Mouse (Mus musculus) megakaryocyte-erythroid progenitor cell, adult 5-6 weeks (primary cell): ENCODE measurements around the gene Rasgrf2. TPM values are rescaled to one million over a fixed set of nuclear protein-coding genes. Genes with fewer than 3 reads are reported as not detected.

Experiments
- ATAC-seq: replicated peaks from 2 replicates; pipeline ENCODE4 v1.8.0; 2016; ENCODE audit warnings: mild to moderate bottlenecking, inconsistent platforms; ENCODE audit not compliant: severe bottlenecking, poor library complexity, low FRiP score, low TSS enrichment
- total RNA-seq, 2 experiments: library from RNA; stranded (forward) in 1 of 2; stranded (reverse) in 1 of 2; fragments of 200-1000, 215-1000 nt in 1 of 2; fragments of >200 nt in 1 of 2; fragmentation: Nextera tagmentation in 1 of 2; gene quantifications; 2 replicates each; pipeline ENCODE4 v1.2.3; 2014 to 2017

Gene Rasgrf2
- total RNA-seq, 2 experiments from 2014 or later: 0.17 TPM; not detected in 1

DNA sequence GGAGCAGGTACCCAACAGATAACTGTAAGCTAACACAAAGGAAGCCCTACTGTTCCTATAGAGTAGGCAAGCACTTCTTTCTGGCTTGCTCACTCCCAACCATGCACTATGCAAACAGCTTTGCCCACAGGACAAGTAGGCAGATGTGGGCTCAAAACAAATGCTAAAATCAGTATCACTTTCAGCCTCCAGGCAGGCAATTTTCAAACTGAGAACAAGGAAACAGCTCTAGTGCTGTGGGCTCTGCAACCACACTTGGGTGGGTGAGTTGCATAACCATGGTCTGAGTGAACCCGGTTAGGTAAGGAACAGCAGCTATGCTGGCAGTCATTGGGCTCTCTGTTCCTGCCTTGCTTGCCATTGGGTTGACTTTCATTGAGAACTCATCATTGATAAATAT is 157.3 kb downstream of the Rasgrf2 start:
- ATAC-seq: no peak

DNA sequence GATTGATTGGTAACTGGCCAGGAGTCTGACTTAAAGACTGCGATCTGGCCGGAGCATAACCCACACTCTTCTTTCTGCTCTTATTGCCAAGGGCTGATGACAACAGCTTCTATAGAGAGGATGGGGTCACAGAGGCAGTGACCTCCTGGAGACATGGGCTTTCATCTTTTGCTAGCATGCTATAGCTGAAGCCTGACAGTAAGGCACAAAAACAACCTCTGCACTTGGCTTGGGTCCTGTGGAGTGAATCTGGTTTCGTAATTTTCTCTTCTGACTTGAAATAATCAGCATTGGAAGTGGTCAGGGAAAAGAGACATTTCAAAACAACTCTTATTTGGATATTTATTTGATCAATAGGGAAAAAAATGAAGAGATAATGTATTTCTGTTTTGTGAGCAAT is 160.2 kb downstream of the Rasgrf2 start:
- no peak for ATAC-seq

DNA sequence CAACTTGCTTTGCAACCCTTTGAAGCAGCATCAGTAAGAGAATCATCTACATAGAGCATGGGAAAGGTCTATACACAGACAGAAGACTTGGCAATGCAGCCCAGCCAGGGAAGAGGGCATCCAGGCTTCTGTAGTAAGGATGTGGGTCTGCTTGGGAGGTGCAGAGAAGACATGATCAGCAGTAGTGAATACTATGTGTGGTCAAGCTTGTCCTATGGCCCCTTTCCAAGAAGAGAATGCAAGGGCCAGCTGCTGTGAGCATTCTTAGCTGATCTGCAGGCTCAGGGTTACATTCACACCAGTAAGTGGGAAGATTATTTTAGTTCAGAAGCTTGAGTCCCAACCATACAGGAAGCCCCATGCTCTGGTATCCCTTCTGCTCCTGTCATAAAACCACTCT is 175.0 kb downstream of the Rasgrf2 start:
- no peak for ATAC-seq

DNA sequence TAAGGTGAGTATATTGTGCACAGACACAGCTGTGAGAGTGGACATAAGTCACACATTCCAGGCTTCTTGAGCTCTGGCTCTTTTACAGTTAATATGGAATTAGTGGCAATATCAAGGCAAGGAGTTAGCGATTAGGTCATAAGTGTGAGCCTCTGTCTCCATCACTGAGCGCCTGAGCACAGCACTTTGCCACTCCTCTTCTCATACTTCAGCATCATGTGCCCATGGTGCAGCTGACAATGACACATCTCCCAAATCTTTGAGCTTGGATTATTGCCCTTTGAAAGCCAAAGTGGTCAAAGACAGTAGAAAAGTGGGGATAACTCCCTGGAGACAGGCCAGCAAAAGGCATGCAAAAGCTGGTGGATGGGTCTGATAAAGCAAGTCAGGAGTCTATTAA is 175.8 kb downstream of the Rasgrf2 start:
- no peak for ATAC-seq

DNA sequence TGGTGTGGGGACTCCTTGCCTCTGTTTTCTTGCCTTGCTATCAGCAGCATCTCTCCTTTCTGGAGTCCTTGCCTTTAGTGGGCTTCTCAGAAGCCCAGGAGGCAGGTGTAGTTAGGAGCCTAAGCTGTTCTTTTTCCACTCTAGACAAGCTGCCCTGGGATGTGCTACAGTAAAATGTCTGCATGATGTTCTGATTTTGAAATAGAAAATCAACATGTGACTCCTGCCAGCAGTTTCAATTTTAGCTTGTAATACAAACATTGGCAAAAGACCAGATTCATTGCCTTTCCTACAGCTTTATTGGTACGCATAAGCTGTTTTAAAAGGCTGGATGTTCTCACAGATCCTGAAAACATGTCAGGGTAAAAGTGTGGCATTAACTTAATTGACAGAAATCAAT is 176.3 kb downstream of the Rasgrf2 start:
- no peak for ATAC-seq

DNA sequence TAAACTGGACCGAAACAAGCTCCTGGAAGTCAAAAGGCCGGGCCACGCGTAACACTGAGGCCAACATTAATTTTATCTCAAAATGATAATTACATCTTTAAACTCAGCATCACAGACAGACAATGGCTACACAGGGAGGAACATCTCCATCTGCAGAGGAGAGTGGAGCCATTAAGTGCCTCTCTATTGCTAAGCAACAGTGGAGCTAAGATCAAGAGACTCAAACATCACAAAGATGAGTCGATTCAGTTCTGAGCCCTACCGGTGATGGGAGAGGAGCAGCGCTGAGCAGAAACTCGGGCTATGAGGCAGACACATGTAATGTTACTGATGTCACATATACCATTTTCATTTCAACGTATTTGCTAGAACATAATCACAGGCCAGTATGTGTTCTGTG is 191.3 kb downstream of the Rasgrf2 start:
- ATAC-seq: no peak

DNA sequence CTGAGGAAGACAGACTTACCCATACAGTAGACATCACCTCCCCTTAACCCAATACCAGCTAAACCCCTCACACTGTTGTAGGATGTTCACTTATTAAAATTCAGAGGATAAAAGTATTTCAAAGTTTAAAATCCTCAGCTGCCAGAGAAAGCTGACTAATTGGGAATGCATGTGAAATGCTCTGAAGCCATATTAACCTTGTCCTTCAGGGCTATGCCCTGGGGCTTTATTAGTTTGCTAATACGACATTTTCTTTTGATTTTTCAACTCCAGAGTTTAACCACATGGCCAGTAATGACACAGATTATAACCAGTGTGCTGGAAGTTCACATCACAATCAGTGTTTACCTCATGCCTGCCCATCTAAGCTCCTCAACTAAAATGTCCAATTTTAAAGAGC is 192.6 kb downstream of the Rasgrf2 start:
- ATAC-seq: no peak

DNA sequence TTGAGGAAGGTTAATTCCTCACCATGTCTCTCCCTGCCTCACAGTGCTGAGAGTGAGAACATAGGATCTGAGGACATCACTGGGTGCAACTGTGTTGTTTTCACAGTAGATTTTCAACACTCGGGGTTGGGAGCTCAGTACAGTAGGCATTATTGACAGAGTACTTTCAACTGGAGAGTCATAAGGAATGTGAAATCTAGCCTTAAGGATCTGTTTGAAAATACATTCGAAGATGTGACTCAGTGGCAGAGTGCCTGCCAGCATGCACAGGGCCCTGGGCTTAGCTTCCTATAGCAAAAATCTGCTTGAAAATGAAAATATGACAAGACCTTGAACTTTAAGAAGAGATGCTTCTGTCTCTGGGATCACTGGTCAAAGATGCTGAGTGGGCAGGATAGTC is 194.2 kb downstream of the Rasgrf2 start:
- ATAC-seq: no peak

DNA sequence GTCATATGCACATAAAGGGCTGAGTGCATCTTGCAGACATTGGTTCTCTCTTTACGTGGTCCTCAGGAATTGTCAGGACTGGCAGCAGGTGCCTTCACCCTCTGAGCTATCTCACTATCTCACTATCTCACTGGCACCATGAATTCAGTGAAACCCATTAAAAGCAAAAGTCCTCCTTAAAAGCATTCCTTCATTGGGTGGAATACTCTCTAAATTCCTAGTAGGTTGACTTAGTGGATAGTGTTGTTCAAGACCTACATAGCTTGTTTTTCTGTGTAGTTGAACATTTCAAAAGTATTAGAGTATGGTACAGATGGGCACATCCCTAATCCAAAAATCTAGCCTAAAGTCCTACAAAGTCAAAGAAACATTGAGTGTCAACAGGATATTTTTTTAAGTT is 199.3 kb downstream of the Rasgrf2 start:
- no peak for ATAC-seq

DNA sequence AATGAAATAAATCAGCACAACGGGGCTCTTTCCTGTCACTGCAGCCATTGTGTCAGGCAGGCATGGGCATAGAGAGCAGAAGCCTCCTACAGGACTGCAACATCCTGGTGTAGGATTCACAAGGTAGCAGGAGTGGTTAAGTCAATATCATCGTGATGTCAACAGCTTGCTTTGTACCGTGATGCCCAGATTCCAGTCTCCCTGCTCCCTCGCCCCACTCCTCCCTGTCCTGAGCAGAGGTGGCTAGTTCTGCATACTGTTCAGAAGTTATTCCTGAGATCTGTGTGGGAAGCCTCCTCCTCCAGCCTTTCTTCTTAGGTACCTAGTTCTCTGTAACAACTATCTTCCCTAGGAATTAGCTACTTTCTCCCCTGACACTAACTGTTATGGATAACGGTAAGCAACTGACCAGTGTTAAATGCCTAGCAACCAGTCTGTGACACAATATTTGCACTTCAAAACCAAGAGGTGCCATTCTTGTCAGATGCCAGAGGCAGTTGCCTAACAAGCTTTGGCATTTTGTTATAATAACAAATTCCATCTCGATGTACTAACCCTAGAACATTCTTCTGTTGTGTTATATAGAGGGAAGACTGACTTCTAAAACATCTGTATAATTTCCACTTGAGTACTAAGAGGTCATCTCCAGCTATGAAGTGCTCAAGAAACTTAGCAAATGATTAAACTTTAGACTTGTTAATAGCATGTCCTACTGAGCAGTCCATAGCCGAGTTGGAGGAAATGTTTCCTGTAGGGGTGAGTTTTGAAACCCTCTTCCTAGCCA is 201.3 kb downstream of the Rasgrf2 start:
- no peak for ATAC-seq

DNA sequence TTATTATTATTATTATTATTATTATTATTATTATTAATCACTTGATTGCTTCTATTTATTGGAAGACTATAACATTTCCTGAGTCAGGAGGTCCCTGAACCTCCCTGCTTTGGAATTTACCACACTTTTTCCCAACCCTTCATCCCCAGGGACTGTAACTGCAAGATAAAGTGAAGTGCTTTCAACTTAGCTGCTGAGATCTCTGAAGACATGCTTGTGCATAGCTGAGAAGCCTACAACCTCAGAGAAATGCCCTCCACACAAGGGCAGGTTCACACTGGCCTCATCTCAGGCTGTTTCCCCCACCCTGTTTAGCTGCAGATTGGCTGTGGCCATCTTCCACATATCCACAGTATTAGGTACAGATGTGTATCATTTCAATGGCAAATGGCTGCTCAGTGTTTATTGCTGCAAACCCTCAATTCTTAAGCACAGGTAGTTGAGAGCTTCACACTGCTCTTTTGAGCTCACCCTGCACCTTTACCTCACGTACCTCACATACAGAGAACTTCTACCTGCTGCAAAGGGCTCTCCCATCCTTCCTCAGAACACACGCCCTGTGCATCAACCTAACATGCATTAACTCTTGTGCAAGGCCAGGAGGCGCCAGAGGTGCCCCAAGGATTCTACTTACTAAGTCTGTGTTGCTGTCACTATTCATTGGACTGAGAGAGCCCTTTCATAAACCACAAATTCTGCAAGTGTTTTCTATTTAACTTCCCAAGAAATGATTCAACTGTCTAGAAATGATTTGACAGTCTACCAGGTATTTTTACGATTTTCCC is 202.7 kb downstream of the Rasgrf2 start:
- no peak for ATAC-seq

DNA sequence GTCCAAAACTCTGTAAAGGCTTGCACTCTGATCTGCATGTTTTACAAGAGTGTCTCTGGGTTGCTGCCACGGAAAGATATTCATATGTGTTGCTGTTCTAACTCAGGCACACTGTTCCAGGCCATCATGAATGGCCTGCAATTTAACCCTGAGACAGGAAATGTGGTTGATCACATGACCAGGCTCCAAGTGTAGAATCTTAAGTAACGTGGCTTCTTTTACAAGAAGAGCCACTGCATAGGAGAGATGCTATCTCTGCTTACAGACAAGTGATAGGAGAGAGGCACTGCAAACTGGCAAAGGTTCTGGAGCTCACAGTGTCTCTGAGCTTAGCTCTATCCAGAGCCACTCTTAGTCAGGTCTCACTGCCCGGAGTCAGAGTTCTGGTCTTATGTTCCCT is 210.4 kb downstream of the Rasgrf2 start:
- no peak for ATAC-seq

DNA sequence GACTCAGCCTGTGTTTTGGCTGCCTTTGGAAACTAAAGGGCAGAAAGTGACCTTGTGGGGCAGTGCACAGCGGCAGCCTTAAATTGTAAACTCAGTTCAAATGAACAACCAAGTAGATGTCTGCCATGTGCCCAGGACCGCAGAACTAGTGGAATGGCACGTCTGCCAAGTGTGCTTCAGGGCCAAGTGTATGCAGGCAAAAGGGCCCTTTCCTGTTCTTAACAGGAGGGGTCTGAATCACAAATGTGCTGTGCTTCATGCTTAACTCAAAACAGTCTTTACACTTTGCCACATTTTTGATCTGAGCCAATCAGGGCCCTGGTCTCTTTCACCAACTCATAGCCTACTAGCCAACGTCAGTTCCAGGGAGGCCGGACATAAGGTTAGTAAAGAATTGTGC is 212.7 kb downstream of the Rasgrf2 start:
- ATAC-seq: no peak

DNA sequence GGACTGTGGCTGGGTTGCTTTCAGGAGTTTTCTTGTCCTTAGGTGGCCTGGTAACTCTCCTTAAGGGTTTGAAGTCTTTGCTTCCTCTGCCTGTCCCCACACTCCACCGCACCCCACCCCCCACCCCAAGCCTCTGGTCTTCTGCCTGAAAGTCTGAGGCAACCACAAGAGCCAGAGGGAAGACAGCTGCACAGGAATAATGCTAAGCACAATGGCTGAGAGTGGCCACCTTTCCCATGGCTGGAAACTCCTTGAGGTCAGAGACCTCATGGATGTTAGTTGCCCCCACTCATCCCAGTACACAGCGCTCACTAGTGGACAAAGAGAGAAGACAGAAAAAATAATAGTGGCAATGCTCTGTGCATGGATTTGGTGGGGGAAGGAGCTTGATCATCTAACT is 213.6 kb downstream of the Rasgrf2 start:
- no peak for ATAC-seq

DNA sequence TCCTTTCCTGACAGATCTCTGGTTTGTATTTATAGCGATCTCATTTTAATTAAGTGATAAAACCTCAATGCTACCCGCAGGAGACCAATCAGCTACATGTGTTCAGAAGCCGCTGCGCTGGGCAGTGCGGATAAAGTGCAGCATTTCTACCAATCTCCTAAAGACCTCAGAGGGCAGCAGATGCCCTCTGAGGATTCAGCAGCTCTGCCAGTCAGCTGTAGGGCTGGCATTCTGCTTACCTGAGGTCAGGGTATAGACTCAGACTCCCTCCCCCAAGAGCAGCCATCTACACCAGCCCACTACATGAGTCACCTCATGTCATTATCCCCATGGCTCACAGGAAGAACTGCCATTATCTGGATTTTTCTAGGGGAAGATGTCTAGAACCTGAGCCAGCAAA is 215.1 kb downstream of the Rasgrf2 start:
- ATAC-seq: no peak

DNA sequence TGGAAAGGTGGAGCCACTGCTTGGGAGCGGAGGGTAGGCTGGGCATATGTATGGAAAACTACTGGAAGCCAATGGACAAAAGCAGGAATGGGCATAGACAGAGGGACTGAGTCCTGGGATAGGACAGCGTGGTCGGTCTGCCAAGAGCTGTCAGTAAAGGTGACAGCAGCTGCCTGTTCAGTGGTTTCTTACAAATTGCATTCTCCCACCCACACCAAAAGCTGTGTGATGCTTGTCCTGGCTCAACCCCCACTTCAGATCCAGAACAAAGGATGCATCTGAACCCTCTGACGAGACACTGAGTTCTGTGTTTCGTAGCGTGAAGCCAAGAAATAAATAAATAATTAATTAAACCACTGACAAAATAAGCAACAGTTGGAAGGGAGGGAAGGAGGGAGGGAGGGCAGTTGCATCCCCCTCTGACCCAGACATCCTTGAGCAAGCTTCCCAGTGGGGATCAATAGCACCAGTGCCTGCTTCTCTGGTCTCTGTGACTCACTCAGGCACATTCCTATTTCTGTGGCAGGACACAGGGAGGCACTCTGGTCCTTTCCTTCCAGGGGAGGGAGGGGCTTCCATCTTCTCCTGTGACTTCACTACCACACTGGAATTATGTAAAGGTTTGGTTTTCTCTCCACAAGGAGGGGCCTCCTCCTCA is 215.7 kb downstream of the Rasgrf2 start:
- ATAC-seq: no peak

DNA sequence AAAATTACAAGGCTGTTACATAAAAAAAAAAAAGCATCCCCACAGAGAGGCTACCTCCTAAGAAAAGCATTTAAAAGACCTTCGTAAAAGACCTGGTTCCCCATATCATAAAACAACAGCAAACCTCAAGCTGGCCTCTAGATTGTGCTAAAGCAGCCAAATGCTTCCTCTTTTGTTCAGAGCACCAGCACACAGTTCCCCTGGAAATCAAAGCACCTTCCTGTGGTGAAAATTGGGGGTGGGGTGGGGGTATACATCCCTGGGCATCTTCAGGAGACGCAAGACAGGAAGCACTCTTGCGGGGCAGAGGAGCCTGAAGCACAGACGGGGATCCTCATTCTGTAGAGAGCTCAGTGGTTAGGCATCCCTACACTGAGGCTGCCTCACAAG is 216.3 kb downstream of the Rasgrf2 start:
- ATAC-seq: no peak

DNA sequence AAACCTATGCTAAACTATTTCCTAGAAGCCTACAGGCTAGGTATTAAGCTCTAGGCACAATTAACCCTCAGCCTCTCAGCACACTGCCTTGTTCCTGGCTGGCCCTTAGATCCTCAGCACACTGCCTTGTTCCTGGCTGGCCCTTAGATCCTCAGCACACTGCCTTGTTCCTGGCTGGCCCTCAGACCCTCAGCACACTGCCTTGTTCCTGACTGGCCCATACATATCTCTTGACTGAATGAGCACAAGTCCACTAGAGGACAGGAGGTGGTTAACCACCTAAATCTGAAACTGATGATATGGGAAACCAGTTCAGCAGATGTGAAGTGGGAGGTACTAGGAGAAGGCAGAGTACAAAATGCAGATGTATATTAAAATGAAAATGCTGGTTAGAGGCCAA is 219.8 kb downstream of the Rasgrf2 start:
- no peak for ATAC-seq

DNA sequence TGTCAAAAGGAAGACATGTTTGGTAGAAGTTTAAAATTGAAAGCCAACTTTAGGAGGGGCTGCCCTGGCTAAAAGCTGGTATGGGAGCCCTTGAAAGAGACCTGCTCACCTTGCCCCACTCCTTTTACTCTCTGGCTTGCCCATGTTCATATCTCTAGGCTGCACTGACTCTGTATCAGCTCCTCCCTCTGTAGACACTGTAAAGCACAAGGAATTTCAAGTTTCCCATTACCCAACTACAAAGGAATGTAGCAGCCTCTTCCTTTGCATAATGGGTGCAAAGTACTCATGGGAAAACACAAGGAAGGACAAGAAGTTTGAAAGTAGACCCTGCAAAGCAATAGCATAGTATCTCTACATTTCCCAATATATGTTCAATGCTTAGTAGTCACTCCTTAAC is 220.2 kb downstream of the Rasgrf2 start:
- no peak for ATAC-seq

DNA sequence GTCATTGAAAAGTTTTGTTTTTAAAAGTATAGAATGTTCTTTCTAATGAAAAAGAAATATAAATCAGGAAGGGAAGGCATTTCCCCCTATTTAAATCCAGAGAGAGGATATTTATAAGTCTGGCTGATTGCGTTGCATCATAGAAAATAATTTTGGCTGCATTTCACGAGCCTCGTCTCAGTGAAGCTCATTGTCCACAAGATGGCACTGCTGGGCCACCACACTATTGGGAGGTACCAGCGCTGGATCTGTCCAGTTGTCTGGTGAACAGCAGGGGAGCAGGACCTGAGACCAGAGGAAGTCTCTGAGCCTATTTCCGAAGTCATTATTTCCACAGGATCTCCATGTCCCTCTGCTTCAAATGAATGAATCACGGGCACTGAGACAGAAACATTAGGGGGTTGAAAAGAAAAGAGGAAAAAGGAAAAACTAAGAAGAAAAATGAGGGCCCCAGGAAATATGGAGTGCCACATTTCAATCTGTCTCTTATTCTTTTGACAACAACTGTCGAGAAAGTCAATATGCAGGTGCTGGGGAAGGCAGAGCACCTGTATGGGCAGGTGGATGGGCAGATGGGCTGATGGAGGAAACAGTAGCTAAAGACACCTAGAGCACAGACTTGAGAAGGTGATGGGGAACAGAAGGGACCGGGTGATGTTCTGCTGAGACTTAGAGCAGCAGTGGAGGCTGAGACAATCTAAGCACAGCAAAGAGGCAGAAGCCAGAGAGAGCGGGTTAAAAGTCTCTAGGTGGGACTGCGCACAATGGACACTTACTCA is 223.1 kb downstream of the Rasgrf2 start:
- peak; percentile 93 for ATAC-seq
